Mouse (Mus musculus): ENCODE measurements around the gene Gm43738.

Gene Gm43738

GRCm38 (mm10) chr3:89100811-89101210 is at the start of gene Gm43738:
Gm43738 (minus strand) TSS chr3:89101099.
- no peak for DNase-seq (ENCODE audit: low read depth)

DNA sequence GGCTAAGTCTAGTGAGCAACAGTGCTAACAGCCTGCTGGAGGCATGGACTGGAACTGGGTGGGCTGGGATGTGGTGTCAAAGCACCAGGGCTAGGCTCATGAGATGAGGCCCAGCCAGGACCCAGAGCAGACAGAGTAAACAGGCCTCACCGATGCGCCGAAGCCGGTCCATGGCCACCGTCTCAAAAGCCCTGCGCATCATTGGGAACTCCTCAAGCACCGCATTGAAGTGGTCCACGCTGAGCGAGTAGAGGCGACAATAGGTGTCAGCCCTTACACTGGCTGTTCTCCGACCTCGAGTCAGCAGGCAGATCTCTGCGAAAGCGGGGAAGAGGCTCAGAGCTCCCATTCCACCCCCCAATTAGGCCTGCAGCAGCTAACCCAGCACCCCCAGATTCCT is 47.7 kb upstream of the Gm43738 start:
- no peak for DNase-seq (ENCODE audit: low read depth)

DNA sequence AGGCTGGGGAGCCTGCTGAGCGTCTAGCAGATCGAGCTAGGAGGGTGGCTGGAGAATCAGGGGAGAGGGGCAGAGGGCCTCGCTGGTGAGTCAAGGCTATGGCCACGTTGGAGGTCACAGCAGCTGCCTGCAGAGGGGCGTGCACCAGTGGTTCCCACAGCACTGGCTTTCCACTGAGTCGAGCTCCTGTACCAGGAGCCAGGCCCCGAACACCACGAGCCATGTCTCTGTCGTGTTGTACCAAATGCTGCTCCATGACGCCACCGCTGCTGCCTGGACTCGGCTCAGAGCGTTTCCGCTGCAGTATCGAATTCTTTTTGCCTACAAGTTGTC is 47.0 kb upstream of the Gm43738 start:
- no peak for DNase-seq (ENCODE audit: low read depth)

DNA sequence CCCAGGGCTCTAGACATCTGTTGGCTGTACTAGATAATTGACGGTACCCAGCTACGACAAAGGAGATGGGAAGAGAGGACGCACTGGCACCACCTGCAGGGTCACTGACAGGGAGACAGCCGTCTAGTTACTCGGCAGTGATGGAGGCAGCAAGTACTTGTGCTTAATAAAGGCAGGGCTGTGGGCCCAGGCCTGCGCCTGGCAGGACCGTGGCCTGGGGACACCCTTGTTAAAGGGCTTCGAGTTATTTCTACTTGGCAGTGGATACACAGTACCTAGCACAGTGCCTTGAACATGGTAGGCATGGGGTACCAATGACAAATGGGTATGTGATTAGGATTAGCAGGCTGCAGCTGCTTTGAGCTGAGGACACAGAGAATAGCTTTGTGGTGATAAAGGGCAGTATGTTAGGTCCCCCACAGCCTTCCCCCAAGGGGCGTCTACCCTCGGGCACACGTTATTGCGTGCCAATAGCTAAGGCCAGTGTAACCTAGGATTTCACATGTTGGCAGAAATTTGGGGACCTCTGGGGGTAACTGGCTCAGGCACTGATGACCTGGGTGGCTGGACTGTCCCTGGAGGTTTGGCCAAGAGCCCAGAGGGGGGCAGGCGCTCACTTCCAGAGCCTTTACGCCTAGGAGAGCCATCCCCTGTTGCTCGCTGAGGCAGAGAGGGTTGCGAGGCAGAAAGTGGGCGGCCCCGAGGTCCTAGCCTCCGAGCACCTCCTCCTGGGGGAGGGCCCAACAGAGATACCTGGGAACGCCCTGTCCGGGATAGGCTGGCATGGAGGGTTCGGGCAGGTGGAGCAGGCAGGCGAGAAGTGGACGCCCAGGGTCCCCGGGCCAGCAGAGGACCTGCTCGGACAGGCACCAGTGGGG is 46.4 kb upstream of the Gm43738 start:
- DNase-seq (ENCODE audit: low read depth) = no peak

GRCm38 (mm10) chr3:89145566-89145965 is 44.7 kb upstream of the Gm43738 start:
- no peak for DNase-seq (ENCODE audit: low read depth)

GRCm38 (mm10) chr3:89144821-89145220 is 43.9 kb upstream of the Gm43738 start:
- no peak for DNase-seq (ENCODE audit: low read depth)

- peak; percentile 30 for DNase-seq (ENCODE audit: low read depth)
These were observed 35.5 kb upstream of the Gm43738 start for GRCm38 (mm10) chr3:89136365-89136764.

GRCm38 (mm10) chr3:89135958-89136357 is 35.1 kb upstream of the Gm43738 start, which contains the start of gene Pklr:
Pklr (plus strand) TSS chr3:89136142.
- DNase-seq (ENCODE audit: low read depth) = no peak

GRCm38 (mm10) chr3:89133752-89134151 is 32.9 kb upstream of the Gm43738 start:
- DNase-seq (ENCODE audit: low read depth) = no peak

- DNase-seq (ENCODE audit: low read depth) = no peak
These were observed 32.2 kb upstream of the Gm43738 start for GRCm38 (mm10) chr3:89133063-89133450.

DNA sequence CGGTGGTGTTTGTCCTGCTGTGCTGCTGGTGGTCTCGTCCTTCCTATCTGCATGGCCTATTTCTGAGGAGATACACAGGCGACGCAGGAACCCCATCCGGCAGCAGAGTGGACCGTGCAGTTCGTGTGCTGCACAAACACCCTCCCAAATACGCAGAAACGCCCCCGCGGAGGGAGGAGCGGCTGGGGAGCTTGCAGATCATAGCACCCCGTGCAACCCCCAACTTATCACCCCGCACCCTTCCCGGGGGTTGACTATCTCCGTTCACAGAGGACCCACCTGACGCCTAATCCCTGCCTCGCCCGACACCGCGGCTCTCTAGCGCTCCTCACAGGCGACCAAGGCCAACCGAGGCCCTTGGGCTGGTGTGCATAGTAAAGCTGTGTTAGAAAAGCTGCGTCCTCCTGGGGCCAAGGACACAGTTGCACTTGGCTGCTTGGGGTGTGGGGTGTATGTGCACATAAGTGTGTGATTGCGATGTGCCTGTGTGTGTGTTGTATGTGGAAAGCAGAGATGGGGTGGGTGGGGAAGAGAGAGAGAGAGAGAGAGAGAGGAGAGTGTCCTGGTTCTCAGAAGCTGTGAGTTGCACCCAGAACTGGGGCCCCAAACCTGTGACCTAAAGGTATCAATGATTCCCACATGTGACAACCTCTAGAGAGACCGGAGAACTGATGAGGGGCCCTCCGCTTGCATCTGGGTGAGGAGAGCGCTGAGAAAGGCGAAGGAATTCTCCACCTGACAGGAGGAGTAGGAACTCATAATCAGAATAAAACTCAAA is 31.6 kb upstream of the Gm43738 start:
- peak; percentile 59 for DNase-seq (ENCODE audit: low read depth)

GRCm38 (mm10) chr3:89131816-89132215 is 30.9 kb upstream of the Gm43738 start:
- no peak for DNase-seq (ENCODE audit: low read depth)

GRCm38 (mm10) chr3:89129908-89130307 is 29.0 kb upstream of the Gm43738 start:
- DNase-seq (ENCODE audit: low read depth) = no peak

DNA sequence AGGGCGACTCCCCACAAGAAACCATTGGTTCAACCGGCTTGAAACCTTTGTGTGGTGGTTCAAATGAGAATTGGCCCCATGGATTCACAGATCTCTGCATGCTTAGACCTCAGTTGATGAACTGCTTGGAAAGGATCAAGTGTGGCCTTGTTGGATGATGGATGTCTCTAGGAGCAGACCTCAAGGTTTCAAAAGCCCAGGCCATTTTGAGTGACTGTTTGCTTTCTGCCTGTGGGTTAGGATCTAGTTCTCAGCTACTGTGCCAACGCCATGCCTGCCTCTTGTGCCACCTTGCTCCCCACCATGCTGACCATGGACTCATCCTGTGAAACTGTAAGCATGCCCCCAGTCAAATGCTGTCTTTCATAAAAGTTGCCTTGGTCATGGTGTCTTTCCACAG is 25.1 kb upstream of the Gm43738 start:
- no peak for DNase-seq (ENCODE audit: low read depth)

- DNase-seq (ENCODE audit: low read depth) = no peak
These were observed 23.3 kb upstream of the Gm43738 start for GRCm38 (mm10) chr3:89124241-89124640.

DNA sequence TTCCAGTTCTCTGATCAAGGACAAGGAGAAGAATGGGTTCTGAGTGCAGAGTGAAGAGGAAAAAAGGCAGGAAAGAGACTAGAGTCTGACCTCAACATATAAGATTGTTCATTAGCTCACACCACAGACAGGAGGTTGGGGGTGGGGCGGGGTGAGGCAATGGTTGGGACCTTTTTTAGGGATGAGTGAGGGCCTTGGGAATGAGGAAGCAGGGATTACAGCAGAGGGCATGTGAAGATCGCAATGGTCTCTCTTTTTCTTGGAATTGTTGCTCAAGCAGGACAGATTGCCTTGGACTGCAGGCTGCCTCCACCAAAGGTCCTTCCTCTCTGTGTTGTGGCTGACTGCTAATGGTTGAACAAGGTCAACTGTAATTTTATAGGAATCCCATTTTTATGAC is 22.4 kb upstream of the Gm43738 start:
- no peak for DNase-seq (ENCODE audit: low read depth)

GRCm38 (mm10) chr3:89115522-89115921 is 14.6 kb upstream of the Gm43738 start:
- DNase-seq (ENCODE audit: low read depth) = no peak

- no peak for DNase-seq (ENCODE audit: low read depth)
These were observed 12.2 kb upstream of the Gm43738 start for GRCm38 (mm10) chr3:89113058-89113457.

DNA sequence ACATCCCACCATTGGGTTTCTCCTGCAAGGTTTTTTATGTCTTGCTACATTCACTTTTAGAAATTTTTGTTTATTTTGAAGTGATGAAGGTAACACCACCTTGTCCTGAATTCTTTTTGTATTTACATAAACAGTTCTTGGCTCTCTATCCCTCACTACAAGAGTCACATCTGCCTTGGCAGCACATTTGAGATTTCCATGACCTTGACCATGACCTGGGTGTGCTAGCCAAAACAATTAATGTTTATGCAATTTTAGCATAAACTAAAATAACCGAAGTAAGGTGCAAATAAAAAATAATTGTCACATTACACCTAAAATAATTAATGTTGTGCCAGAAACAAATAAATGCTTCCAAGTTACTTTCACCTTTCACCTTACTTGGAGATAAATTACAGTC is 7.2 kb upstream of the Gm43738 start:
- DNase-seq (ENCODE audit: low read depth) = no peak

DNA sequence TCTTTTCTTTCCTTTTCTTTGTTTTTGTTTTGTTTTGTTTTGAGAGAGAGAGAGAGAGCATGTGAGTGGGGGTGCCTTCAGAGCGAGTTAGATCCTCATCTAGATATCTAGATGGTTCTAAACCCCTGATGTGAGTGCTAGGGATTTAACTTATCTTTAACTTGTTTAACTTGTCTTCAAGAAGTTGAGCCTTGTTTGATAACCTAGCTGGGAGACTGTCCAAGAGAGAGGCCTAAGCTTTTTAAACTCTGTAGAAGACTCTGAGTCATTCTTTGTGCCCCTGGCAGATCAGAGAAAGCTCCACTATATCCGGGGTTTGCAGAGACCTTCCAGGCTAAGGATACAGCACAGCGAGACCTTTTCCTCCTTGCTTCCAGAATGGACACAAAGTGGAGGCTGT is 6.6 kb upstream of the Gm43738 start:
- no peak for DNase-seq (ENCODE audit: low read depth)

DNA sequence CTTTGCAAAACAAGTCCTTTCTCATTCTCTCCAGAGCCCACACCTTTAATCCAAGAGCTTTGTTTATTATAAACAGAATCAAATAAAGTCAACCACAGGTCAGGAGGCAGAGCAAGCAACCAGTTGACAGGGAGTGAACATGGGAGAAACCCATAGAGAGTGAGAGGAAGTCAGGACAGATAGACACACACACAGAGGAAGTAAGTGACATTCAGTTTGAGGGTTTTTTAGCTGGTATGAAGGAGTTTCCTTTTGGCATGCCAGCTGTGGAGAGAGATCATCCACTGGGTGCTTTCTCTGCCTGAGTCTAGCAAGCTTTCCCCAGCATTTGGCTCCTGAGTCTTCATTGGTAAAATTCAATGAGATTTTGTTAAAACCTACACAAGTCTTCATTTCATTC is 6.0 kb upstream of the Gm43738 start:
- DNase-seq (ENCODE audit: low read depth) = no peak

GRCm38 (mm10) chr3:89103291-89103595 is 2.3 kb upstream of the Gm43738 start:
- no peak for DNase-seq (ENCODE audit: low read depth)

DNA sequence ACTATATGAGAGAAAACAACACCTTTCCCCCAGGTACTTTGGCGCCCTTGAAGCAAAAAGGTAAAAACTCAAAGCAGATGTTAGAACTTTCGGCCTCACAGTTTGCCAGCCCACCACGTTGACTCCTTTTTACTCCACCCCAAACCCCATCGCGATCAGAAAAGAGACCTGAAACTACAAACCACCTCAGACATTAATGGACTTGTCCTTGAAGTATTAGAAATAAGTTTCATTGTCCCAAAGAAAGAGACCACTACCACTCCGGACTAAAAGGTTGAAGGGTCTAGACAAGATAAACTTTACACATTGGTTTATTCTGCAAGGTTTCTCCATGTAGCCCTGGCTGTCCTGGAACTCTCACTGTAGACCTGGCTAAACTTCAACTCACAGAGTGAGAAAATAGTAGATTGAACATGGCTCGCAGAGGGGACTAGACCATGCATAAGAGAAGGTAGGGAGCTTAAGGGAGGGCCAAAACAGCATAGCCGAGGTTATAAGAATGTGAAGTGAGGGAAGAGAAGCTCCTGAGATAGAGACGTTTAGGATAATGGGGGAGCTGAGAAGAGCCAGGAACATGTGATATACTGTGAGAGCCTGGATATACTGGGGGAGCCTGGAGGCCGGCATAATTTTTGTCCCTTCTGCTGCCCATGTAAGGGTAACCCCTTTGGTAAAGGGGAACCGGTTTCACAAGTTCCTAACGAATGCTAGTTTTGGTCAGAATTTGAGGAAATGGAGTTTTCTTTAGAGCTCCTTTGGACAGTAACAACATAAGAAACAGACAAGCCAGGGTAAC is 1.8 kb upstream of the Gm43738 start:
- no peak for DNase-seq (ENCODE audit: low read depth)
